Comparison of ENCODE assay signal across 8 mouse cellular contexts in the genomic region with DNA sequence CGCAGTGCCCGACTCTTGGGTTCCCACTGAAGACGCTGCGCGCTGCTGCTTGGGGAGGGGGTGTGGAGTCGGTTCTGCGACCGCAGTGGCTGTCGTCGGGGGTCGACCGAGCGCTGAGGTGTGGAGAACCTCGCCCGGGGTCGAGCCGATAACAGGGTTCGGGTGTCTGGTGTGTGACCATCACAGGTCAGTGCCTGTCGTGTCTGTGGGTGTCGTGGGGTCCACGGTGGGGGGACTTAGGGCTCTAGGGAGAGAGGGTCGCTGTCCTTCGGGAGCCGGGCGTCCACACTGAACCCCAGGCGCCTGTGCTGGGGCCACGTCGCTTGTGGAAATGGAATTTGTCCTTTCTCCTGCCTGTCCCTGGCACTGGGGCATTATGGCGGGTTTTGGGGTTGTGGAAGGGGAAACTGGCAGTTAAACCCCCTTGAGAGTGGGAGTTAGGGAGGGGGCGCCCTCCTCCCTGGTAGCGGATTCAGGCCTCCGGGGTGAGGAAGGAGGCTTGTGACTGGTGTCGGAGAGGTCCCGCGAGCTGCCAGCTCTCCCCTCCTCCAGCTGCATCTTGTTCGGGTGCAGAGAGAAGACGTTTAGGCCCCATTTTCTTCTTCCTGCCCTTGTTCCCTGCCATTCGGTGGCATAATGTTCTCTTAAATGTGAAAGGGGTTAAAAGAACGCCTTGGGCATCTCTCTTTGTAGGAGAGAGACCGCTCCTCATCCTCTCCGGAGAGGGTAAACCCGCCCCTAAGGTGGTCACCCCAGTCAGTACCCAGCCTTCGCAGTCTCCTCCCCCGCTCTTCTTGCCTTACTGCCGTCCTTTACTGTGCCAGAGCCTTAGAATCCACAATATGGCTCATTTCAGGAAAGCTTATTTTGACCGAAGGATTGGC. TPM values are rescaled to one million over a fixed set of nuclear protein-coding genes. Genes with fewer than 3 reads are reported as not detected.
A peak's percentile ranks its signal among the peaks of the same experiment; 100 is the strongest.
DNase-seq lines count a peak whose midpoint lies in the region; TF ChIP-seq lines count a peak whose summit lies in the region.

No protein-coding gene starts in this region.

- no peaks in the 10 kb centered on the region for H3K4me1 ChIP-seq in cerebellum, adult 2 months (ENCODE audit: control insufficient read depth, insufficient read depth, low read length)
- H3K4me1 ChIP-seq in hindbrain, embryonic 10.5 days (replicated peaks) = peaks cover 33% of the 10 kb centered on the region

- TF ChIP-seq CTCF in cerebellum, adult 2 months (IDR thresholded peaks at IDR 0.05; ENCODE audit: borderline replicate concordance, insufficient read depth, low read depth, low read length) = no peak

- peak overlapping the region; percentile 98 for H3K27ac ChIP-seq in cerebellum, adult 2 months (ENCODE audit: insufficient read depth, low read length)
- H3K27ac ChIP-seq in hindbrain, embryonic 10.5 days = peak overlapping the region; percentile 100

- WGBS in cerebellum, adult 2 months = under 1% methylated on average over 46 of the region's 46 CpGs
- under 1% methylated on average over 46 of the region's 46 CpGs for WGBS in hindbrain, embryonic 10.5 days

- no peaks in the 10 kb centered on the region for H3K9me3 ChIP-seq in hindbrain, embryonic 10.5 days

- TF ChIP-seq POLR2A in cerebellum, adult 2 months (IDR thresholded peaks at IDR 0.05; ENCODE audit: borderline replicate concordance, insufficient read depth, low read length) = no peak

- peak; percentile 59 for DNase-seq in MEL-GATA-1-ER (ENCODE audit: extremely low read depth, low read depth)
- DNase-seq in cerebellum, adult 2 months = peak; percentile 72 to 74
- DNase-seq in forelimb bud, embryonic 11.5 days (ENCODE audit: low read depth, low spot score) = peak; percentile 59
- peak; percentile 64 for DNase-seq in hindbrain, embryonic 10.5 days (ENCODE audit: low spot score)
- peak; percentile 66 to 77 for DNase-seq in layer of hippocampus, postnatal 14 days (ENCODE audit: low spot score in 2 of 2)
- DNase-seq in lung, postnatal 14 days = peak; percentile 71
- DNase-seq in ovary, postnatal 36 days (ENCODE audit: low spot score) = peak; percentile 62
- peak; percentile 84 for DNase-seq in thymus, postnatal 14 days

- H3K4me3 ChIP-seq in cerebellum, adult 2 months (replicated peaks; ENCODE audit: insufficient read depth, low read depth, low read length) = peak overlapping the region; percentile 90
- H3K4me3 ChIP-seq in hindbrain, embryonic 10.5 days = peak overlapping the region; percentile 86

- H3K27me3 ChIP-seq in cerebellum, adult 2 months (ENCODE audit: control insufficient read depth, insufficient read depth, low read length) = no peaks in the 10 kb centered on the region
- no peaks in the 10 kb centered on the region for H3K27me3 ChIP-seq in hindbrain, embryonic 10.5 days (ENCODE audit: insufficient read depth, poor library complexity, severe bottlenecking)

- no peaks in the 10 kb centered on the region for H3K36me3 ChIP-seq in hindbrain, embryonic 10.5 days

RNA-seq across cellular contexts. Expression of gene Kmt2e, which starts 0.6 kb away (rescaled TPM):
- polyA plus RNA-seq in cerebellum, adult 2 months (2012; rRNA removed) = 46.6 and 56.7 TPM in 2 replicates
- polyA plus RNA-seq in hindbrain, embryonic 10.5 days (2016; fragmentation: Nextera tagmentation; extraction: Ambion mirVana) = 92.9 and 96.0 TPM in 2 replicates
- 10 to 100 TPM; 93.2 to 96.7 TPM for total RNA-seq in layer of hippocampus, postnatal 14 days (2021)

Comparison
In these comparisons a context has a peak if more than half of its experiments do, and no peak if none do; other contexts are left out.
1. Peak in every context shown above with its lines: DNase-seq, H3K4me3 ChIP-seq and H3K27ac ChIP-seq.